Mouse (Mus musculus) mouse embryonic stem cell (cell line): ENCODE measurements around the gene Mal.

Experiments used
- in situ Hi-C, 2 experiments: fragments of 300-500 bp; cut with MboI; formaldehyde crosslinking; loops; 1 replicate in 1 of 2; 3 replicates in 1 of 2; pipeline ENCODE4 v1.14.3; 2019 to 2020; ENCODE audit warnings: low sequenced_read_pairs in 2 of 2, low pct_unique_long_range_greater_than_20kb in 1 of 2, mixed read lengths in 1 of 2; ENCODE audit not compliant: unreplicated experiment in 1 of 2

Gene Mal

DNA sequence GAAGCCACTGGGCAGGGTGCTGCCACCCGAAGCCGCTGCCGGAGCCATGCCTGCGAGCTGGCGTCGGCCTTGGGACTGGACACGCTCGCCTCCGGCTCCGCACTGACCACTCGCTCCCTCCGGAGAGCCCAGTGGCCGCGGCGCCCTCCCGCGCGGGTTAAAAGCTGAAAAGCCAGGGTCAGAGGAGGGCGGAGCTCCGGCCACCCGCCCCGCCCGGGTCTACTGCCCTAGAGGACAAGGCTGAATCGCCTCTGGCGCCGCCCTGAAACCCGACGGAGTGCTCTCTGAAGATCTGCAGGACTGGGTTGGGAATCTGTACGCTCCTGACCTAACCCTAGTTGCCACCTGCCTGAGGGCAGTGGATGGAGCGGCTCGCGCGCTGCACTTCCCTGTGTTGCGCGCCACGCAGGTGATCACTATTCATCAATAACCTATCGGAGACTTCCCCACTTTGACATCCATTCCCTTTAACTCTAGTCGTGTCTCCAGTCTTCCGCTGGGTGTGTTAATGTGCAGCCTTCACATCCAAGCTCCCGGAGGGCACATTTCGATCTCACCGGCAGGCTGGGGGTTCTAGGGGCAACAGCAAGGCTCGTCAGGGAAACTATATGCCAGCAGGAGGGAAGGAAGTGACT, at the start of gene Mal:
Gene Mal (minus strand): TSS at position 610 of the 635 bp plus-strand sequence.
- in situ Hi-C loops = no loop called here

DNA sequence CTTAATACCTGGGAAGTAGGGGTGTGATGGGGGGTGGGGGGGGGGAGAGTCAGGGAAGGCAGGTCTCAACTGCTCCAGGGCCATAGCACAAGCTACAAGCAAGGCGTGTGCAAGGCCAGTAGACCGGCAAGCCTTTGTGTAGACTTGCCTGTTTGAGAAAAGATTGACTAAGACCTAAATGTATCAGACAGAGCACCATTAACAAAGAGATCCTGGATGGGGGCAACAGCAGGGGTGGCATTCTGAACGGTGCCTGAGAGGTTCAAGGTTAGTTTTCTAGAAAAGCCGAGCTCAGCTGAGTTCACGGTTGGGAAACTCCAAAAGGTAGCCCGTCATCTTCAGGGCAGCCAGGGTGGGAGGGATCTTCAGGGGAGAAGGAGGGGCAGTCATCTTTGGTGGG, 48.8 kb upstream of the Mal start:
- in situ Hi-C loops = no loop called here

DNA sequence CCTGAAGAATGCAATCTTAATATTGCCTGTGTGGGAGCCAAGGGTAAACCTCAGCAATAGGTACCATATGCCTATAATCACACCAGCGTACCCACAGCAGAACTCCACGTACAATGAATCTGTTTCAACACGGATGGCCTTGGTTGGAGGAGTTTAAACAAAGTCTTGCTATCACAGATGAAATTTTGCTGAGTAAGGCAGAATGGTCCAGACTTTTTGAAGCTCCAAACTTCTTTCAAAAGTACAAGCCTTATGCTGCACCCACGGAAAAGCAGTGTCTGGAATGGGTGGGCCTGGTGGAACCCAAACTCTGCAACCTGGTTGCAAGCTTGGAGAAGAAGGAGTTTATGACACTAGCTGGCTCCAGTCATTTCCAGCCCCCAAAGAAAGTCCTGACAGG, 32.7 kb upstream of the Mal start:
- in situ Hi-C loops = loop anchor here in 1 of 2 experiments (25.0 kb wide), 2 partner anchors 177 to 327 kb away; partner anchors contain the start of genes Adra2b and Kcnip3

DNA sequence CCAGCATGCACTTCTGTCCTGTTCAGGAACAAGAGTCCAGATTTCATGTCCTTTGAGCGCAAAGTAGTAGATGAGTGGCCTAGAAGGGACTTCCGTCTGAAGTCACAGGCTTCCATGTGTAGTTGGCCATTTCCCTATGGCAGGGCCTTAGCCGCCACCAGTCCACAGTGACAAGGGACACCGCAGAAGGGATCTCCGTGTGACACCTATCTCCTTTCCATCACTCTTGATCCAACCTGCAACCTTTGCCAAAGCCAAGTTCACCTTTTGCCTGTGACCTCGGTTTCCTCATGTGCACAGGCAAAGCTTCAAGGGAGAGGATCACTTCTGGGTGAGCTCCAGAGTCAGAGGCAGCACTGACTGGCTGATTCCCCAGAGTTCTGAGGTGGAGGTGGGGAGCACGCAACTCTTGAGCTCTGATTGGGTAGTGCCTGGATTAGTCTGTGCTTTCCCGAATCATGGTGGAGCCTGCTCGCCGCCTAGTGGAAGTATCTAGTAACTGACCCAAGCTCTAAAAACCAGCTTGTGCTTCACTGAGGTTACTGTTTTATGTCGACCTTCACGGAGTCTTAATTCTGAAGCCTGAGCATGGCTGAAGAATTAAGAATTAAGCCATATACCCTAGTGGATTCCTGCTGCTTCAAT, 27.3 kb upstream of the Mal start:
- in situ Hi-C loops = loop anchor here in 1 of 2 experiments (25.0 kb wide), 2 partner anchors 172 to 322 kb away; partner anchors contain the start of genes Adra2b and Kcnip3

DNA sequence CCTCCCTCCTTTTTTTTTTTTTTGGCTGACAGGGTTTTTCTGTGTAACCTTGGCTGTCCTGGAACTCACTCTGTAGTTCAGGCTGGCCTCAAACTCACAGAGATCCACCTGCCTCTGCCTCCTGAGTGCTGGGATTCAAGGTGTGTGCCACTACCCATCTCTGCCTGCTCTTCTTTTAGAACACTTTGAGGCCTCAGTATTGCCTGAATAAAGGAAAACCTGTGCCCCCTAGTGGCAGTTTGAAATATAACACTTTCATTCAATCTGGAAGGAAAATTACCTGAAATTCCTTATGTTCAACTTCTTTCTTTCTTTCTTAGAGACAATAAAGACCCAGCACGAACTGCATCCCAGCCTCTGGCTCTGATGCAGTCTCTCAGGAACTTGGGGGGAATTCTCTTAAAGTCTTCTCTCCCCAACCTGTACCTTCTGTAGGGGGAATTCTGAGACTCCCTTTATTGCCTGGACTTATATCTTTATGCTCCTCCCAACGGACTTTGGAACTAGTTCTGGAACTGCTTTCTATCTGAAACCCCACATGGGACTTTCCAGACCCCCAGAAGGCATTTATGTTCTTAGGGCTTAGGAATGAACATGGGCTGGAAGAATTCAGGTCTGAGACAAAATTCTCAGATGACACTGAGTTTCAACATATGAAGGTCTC, 11.5 kb upstream of the Mal start:
- in situ Hi-C loops = no loop called here

DNA sequence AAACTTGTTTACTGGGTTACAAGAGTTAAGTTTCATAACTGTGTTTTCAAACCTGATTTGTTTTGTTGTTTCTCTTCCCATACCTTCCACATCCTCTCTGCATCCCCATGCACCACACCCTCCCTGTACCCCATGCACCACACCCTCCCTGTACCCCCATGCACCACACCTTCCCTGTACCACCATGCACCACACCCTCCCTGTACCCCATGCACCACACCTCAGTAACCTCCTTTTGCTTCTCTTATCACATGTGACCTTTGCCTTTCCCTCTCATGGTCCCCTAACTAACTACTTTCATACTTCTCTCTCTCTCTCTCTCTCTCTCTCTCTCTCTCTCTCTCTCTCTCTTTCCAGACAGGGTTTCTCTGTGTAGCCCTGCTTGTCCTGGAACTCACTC, 10.5 kb upstream of the Mal start:
- in situ Hi-C loops = no loop called here

DNA sequence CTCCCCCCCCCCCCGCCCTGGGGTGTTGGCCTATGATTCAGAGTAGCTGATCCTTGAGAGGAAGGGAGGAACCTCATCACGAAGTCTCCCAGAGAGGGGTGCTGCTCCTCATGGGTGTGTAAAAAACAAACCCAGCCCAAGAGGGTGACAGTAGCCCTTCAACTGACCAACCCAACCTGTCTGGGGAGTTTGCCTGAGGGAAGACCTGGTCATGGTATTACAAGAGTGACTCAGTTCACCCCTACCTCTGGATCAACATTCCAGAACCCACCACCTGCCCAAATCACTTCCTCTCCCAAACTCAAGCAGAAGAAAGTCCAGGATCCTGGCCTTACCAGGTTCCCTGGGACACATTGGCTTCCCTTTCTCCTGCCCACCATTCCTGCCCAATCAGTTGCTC, 6.2 kb upstream of the Mal start:
- in situ Hi-C loops = no loop called here

DNA sequence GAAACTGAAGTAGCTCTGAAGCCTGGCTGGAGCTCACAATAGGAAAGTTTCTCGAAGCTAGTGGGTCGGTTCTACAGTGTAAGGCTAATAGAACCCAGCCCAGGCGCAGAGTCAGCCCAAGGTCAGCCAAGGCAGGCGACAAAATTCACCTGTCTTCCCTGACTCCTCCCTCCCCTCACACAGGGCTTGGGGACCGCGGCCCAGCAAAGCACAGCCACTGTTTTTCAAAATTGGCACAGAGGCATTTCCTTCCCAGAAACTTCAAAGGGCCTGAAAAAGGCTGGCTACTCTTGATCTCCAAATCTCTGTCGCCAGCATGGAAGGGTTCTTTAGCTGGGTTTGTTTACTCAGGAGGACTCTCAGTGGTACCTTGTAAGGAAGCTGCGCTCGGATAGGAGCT, 1.1 kb downstream of the Mal start:
- in situ Hi-C loops = no loop called here

DNA sequence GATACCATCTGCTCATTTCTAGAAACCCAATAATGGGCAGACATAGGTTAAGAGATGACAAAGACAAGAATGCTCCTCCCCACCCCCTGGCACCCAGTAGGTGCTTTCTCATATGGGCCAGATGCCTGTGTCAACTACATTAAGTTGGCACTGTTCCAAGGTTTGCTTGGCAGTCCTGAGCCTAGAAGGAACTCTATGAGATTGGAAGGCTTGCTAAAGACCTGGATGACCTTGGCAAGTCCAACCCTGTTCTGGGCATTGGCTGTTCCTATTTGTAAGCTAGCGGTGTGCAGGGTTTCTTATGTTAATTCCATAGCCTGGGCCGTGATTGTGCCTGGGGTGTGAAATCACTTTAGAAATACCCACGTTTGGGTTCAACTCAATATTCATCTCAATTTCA, 1.7 kb downstream of the Mal start:
- in situ Hi-C loops = no loop called here

DNA sequence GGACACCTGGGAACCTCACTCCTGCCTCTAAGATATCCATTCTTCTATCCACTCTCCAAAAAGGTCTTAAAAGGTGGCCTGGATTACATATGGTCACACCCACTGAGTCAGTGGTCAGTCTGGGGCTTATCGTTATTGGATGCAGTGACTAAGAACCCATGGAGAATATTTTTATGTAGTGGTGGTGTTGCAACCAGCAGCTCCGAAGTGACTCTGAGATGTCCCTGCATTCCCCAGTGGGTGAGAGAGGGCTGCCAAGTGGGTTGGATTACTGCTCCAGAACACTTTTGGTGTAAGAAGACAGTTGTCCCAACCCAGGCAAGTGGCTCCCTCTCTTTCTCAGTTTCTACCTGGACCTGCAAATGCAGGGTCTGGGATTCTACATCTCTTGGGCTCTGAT, 3.7 kb downstream of the Mal start:
- in situ Hi-C loops = no loop called here

DNA sequence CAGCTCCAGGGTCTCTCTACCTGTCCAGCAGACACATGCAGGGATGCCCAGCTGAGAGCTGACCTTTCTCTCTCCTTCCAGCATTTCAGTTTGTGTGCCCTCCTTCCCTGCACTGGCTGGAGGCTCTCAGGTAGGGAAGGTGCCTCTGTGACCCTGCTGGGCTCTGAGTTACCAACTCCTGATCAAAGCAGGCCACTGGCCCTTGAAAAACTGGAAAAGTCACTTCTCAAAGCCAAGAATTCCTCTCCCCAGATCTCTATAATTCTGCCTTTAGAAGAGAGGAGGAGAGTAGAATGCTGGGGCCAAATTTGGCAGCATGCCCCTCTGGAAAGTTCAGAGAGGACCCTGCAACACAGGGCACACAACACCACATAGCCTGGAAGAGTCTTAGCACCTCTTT, 4.2 kb downstream of the Mal start:
- in situ Hi-C loops = no loop called here

DNA sequence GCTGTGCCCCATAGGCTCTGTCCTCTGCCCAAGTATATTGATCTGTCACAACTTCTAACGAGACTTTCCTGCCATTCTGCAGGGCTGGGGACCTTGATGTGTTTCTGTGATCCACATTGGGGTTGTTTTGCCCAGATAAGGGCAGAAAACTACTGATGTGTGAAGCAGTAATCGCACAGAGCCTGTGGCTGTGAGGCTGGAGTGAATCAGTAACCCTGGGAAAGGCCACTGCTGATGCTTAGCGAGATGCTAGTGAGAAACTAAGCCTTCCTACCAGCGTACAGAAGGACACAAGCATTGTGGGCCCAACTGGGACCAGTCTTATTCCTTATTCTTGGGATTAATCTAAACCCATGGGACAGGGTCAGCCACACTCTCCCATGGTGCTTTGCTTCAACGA, 4.9 kb downstream of the Mal start:
- in situ Hi-C loops = no loop called here

DNA sequence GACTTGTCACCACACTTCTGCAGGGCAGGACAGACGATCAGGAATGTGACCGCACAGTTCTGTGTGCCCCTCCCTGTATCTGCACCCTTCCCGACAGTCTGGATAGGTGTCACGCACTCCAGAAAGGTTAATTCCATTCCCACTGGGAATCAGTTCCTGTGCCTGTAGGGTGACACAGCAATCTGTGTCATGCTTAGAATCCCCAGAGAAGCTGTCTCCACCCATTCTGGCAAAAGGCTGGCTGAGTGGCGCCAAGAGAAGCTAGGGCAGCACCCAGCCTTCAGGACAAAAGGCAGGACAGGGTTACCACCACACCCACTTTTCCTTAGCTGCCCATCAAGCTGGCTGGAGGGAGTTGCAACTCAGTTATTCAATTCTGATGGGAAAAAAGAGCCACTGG, 6.6 kb downstream of the Mal start:
- in situ Hi-C loops = no loop called here

DNA sequence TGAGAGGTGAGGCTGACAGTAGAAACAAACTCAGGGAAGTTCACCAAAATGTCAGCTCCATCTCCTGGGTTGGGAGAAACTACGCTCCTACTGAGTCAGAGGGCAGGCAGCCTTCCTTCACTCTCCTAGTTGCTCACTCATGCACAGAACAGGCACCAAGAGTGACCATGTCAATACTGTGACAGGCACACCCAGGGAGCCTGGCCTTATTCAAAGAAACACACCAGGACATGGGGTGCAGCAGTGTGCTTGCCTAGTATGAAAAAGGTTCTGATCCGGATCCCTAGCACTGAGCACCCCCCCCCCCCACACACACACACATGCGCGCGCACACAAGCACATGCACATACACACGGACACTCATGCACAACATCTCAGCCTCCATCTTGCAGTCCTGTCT, 8.3 kb downstream of the Mal start:
- in situ Hi-C loops = no loop called here

DNA sequence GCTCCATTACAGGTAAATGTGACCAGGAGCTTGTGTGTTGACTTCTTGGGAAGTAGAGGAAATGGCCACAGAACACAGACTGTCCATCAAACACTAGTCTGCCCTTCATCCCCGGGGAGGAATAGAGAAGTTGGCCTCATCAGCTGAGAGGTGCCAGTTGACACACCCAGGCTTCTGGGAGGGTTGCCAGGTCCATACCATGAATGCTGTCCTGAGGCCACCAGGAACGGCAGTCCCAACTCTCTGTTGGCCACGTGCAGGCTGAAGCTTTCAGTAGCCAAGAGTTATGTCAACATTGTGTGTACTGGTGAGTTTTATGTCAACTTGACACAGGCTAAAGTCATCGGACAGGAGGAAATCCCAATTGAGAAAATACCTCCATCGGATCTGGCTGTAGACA, 9.6 kb downstream of the Mal start:
- in situ Hi-C loops = no loop called here

DNA sequence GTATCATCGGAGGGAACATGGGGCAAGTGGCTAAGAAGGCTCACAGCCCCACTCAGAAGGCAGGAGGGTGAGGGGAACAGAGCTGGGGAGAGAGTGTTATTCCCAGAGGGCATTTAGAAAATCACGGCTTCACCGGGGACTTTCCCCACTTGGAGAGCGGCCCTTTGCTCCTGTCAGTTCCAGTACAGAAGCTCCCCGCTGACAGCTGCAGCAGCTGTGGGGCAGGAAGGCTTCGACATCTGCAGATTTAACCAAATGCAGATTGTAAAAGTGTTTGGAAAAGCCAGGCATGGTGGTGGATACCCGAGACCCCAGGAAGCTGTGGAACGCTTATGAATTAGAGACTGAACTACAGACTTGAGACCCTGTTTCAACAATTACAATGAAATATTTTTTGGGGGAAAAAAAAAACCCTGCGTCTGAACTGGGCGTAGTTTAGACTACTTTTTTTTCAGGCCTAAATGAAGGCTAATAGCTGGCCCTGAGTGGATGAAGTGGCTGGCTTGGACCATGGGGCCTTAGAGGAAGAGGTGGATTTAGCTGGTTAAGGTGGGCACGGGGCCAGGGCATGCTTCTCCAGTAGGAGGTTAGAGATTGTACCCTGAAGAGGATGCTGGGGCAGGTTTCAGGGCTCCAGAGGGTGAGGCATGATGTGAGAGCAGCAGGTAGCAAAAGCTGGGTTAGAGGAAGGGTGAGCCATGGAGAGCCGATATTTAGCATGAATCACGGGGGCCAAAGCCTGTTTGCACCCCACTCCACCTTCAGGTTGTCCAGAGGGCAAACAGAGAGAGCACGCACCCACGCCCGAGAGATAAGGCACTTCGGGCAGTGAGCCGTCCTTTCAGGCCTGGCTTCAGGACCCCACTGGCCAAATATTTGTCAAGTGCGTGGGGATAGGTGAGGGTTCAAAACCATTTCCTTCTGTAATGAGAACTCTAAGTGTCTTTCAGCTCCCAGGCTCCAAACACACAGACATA, 12.5 kb downstream of the Mal start:
- in situ Hi-C loops = no loop called here

DNA sequence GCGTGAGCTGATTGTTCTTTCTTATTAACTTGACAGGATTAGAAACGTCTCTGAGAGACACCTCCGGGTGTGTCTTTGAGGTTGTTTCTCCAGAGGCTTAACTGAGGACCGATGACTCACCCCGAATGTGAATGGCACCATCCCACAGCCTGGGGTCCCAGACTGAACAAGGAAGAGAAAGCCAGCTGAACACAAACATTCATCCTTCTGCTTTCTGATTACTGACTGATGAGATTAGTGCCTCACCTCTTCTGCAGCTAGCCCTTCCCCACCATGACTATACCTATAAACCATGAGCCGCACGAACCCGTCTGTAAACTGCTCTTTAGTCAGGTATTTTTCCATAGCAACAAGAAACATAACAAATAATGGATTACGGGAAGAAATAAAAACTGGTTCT, 17.5 kb downstream of the Mal start:
- in situ Hi-C loops = no loop called here

DNA sequence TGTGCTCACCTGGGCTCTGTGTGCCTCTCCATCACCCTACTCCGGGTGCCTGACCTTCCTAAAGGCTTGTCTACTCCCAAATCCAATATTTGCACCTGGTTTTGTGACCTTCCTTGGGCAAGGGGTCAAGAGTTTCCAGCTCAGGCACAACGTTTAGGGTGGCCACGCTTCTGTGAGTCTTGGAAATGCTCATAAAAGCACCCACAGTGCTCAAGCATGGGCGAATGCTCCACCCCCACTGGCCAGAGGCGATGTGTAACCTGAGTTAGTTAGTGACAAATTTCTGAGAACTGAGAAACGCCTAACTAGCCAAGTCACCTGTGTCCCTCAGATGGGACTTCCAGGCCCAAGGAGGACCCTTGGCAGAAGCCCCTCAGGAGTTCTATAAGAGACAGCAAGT, 20.9 kb downstream of the Mal start:
- in situ Hi-C loops = no loop called here

DNA sequence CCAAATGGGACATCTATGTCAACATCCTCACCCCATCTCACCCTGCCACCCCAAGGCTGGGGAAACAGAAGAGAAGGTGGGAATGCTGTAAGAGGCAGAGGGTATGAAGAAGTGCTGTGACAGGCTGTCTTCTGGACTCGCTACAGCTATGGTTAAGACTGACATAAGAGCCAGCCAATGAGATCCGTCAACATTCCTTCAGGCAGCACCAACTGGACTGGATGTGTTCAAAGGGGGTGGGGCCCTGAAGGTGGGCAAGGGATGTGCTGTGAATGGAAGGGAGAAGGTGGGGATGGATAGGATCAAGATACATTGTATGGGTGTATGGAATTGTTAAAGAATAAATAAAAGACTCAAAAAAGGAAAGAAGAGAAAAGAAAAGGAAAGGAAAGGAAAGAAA, 23.9 kb downstream of the Mal start:
- in situ Hi-C loops = no loop called here
